Mouse (Mus musculus): ENCODE measurements around the gene Frmd4b.

DNA sequence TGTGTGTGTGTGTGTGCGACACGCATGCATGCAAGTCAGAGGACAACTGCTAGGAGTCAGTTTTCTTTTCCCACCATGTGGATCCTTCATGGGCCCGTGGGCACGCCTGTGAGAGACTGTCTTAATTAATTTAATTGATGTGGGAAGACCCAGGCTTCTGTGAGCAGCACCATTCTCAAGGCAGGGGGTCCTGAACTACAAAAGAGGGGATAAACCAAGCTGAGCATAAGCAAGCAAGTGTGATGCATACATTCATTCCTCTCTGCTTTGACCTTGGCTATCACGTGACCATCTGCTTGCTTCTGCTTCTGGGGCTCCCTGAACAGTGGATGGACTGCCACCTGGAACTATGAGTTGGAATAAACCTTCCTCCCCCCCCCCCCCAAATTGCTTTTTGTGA lies 27.1 kb downstream of the Frmd4b start:
- TF ChIP-seq CTCF (IDR thresholded peaks at IDR 0.05; ENCODE audit: borderline replicate concordance, control insufficient read depth, extremely low read depth, insufficient read depth, low read length, poor library complexity), result no peak
- no peak for TF ChIP-seq POLR2A (IDR thresholded peaks at IDR 0.05; ENCODE audit: control insufficient read depth, extremely low read depth, insufficient read depth, low read length, poor library complexity)

Data from thymus, adult 2 months (tissue).